Mouse (Mus musculus): ENCODE results near the gene Clock.

DNA sequence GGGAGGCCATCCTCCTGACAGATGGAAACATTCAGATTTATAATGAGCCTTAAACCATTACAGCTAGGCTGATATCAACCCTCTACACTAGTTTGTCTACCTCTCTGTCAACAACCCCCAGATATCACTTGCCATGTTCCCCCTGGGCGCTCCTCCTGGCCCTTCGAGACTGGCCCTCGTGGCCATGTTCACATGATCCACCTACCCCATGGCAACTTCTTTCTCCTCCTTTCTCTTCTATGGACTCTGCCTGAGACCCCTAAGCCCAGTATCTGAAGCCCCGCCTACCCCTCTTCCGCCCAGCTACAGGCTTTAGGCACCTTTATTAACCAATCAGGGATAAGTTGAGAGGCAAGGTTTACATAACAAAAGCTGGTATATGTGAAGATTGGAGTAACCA, 124.8 kb downstream of the Clock start:
- TF ChIP-seq CTCF (IDR thresholded peaks at IDR 0.05; ENCODE audit: control insufficient read depth, insufficient read depth, low read length) (no peak), POLR2A (IDR thresholded peaks at IDR 0.05; ENCODE audit: borderline replicate concordance, control insufficient read depth, low read depth, low read length) (no peak)
